Mouse (Mus musculus): ENCODE measurements around the gene Pitpnm2.
A peak's percentile ranks its signal among the peaks of the same experiment; 100 is the strongest.

Gene Pitpnm2

GRCm38 (mm10) chr5:124182097-124182496, 67.5 kb downstream of the Pitpnm2 start:
- no peak for DNase-seq (ENCODE audit: low spot score in 2 of 2)

GRCm38 (mm10) chr5:124180500-124181167, 68.9 kb downstream of the Pitpnm2 start:
- no peak for DNase-seq (ENCODE audit: low spot score in 2 of 2)

- DNase-seq (ENCODE audit: low spot score in 2 of 2): no peak
These were observed 70.1 kb downstream of the Pitpnm2 start for GRCm38 (mm10) chr5:124179411-124179810.

GRCm38 (mm10) chr5:124176726-124177132, 72.8 kb downstream of the Pitpnm2 start:
- no peak for DNase-seq (ENCODE audit: low spot score in 2 of 2)

- no peak for DNase-seq (ENCODE audit: low spot score in 2 of 2)
These were observed 74.4 kb downstream of the Pitpnm2 start for GRCm38 (mm10) chr5:124175138-124175537.

GRCm38 (mm10) chr5:124173012-124173985, 76.3 kb downstream of the Pitpnm2 start:
- DNase-seq (ENCODE audit: low spot score in 2 of 2): peak; percentile 79 to 81

GRCm38 (mm10) chr5:124172246-124172645, 77.3 kb downstream of the Pitpnm2 start:
- no peak for DNase-seq (ENCODE audit: low spot score in 2 of 2)

GRCm38 (mm10) chr5:124171781-124172180, 77.8 kb downstream of the Pitpnm2 start:
- no peak for DNase-seq (ENCODE audit: low spot score in 2 of 2)

- DNase-seq (ENCODE audit: low spot score in 2 of 2): no peak
These were observed 80.3 kb downstream of the Pitpnm2 start for GRCm38 (mm10) chr5:124169224-124169621.

- DNase-seq (ENCODE audit: low spot score in 2 of 2): no peak
These were observed 80.9 kb downstream of the Pitpnm2 start for GRCm38 (mm10) chr5:124168428-124169223.

GRCm38 (mm10) chr5:124167621-124168020, 81.9 kb downstream of the Pitpnm2 start:
- no peak for DNase-seq (ENCODE audit: low spot score in 2 of 2)

- DNase-seq (ENCODE audit: low spot score in 2 of 2): no peak
These were observed 82.8 kb downstream of the Pitpnm2 start for GRCm38 (mm10) chr5:124166741-124167140.

- DNase-seq (ENCODE audit: low spot score in 2 of 2): peak; percentile 67 to 71
These were observed 83.7 kb downstream of the Pitpnm2 start for GRCm38 (mm10) chr5:124165622-124166570.

- no peak for DNase-seq (ENCODE audit: low spot score in 2 of 2)
These were observed 86.1 kb downstream of the Pitpnm2 start for GRCm38 (mm10) chr5:124163445-124163844.

GRCm38 (mm10) chr5:124162577-124162976, 87.0 kb downstream of the Pitpnm2 start:
- peak; percentile 62 to 74 for DNase-seq (ENCODE audit: low spot score in 2 of 2)

GRCm38 (mm10) chr5:124161831-124162230, 87.7 kb downstream of the Pitpnm2 start:
- no peak for DNase-seq (ENCODE audit: low spot score in 2 of 2)

GRCm38 (mm10) chr5:124159453-124159852, 90.1 kb downstream of the Pitpnm2 start:
- no peak for DNase-seq (ENCODE audit: low spot score in 2 of 2)

- no peak for DNase-seq (ENCODE audit: low spot score in 2 of 2)
These were observed 91.3 kb downstream of the Pitpnm2 start for GRCm38 (mm10) chr5:124158305-124158704.

- no peak for DNase-seq (ENCODE audit: low spot score in 2 of 2)
These were observed 93.6 kb downstream of the Pitpnm2 start for GRCm38 (mm10) chr5:124155943-124156342.

GRCm38 (mm10) chr5:124152734-124153133, 96.8 kb downstream of the Pitpnm2 start:
- DNase-seq (ENCODE audit: low spot score in 2 of 2): no peak

GRCm38 (mm10) chr5:124150895-124151294, 98.7 kb downstream of the Pitpnm2 start:
- no peak for DNase-seq (ENCODE audit: low spot score in 2 of 2)
